29 mouse cellular contexts compared by ENCODE assay signal in genomic region chr15:50153863-50154262, GRCm38 (mm10).
A peak's percentile ranks its signal among the peaks of the same experiment; 100 is the strongest.
DNase-seq lines count a peak whose midpoint lies in the region; ATAC-seq and TF ChIP-seq lines count a peak whose summit lies in the region.
"Had no signal": no experiment of that assay in that cellular context is flagged by ENCODE, and none has a peak within 500 bp of the region (broad histone marks: within the 10 kb centered on the region; RNA-seq: fewer than 3 reads in every experiment).

No protein-coding gene starts in this region.

- 62% methylated on average over 3 of the region's 3 CpGs for WGBS in stomach, postnatal 0 days

- H3K9ac ChIP-seq in MEL (ENCODE audit: control insufficient read depth, low read depth, low read length, poor library complexity, severe bottlenecking) = no peak overlapping the region
- H3K9ac ChIP-seq in stomach, postnatal 0 days (ENCODE audit: low read length) = no peak overlapping the region
- H3K9ac ChIP-seq: embryonic facial prominence, embryonic 13.5 days; embryonic facial prominence, embryonic 15.5 days; forebrain, embryonic 12.5 days had no signal

- no peak for TF ChIP-seq EP300 in MEL (IDR thresholded peaks at IDR 0.05; ENCODE audit: low read depth in 1 of 2, low read length in 2 of 2)
- no peak for TF ChIP-seq EP300 in stomach, postnatal 0 days (optimal IDR thresholded peaks at IDR 0.05)

- H3K79me2 ChIP-seq in MEL (ENCODE audit: control insufficient read depth, insufficient read depth, low read length, poor library complexity) = no peaks in the 10 kb centered on the region

- no peak overlapping the region for H3K4me3 ChIP-seq in MEL (ENCODE audit: control insufficient read depth in 1 of 2, insufficient read depth in 1 of 2, low read depth in 2 of 2, low read length in 2 of 2)
- no peak overlapping the region for H3K4me3 ChIP-seq in stomach, postnatal 0 days (ENCODE audit: low read depth, low read length)
- H3K4me3 ChIP-seq: embryonic facial prominence, embryonic 13.5 days; embryonic facial prominence, embryonic 15.5 days; erythroblast, embryonic 14.5 days; forebrain, embryonic 10.5 days; forebrain, embryonic 12.5 days had no signal

- H3K4me1 ChIP-seq in MEL (ENCODE audit: control insufficient read depth in 1 of 2, insufficient read depth in 2 of 2, low read length in 2 of 2) = no peaks in the 10 kb centered on the region
- no peaks in the 10 kb centered on the region for H3K4me1 ChIP-seq in stomach, postnatal 0 days (replicated peaks; ENCODE audit: control insufficient read depth, insufficient read depth)
- H3K4me1 ChIP-seq: embryonic facial prominence, embryonic 13.5 days; embryonic facial prominence, embryonic 15.5 days; forebrain, embryonic 10.5 days; forebrain, embryonic 12.5 days had no signal

- no peak overlapping the region for H3K4me2 ChIP-seq in stomach, postnatal 0 days (replicated peaks; ENCODE audit: low read depth)
- H3K4me2 ChIP-seq: embryonic facial prominence, embryonic 13.5 days; embryonic facial prominence, embryonic 15.5 days; forebrain, embryonic 12.5 days had no signal

- TF ChIP-seq POLR2A in MEL (IDR thresholded peaks at IDR 0.05; ENCODE audit: control insufficient read depth in 1 of 2, insufficient read depth in 1 of 2, low read depth in 1 of 2, low read length in 2 of 2, poor library complexity in 1 of 2) = no peak

- no peaks in the 10 kb centered on the region for H3K9me3 ChIP-seq in MEL (replicated peaks; ENCODE audit: insufficient read depth, low read length)
- H3K9me3 ChIP-seq in stomach, postnatal 0 days (ENCODE audit: control insufficient read depth, low read length) = no peaks in the 10 kb centered on the region
- H3K9me3 ChIP-seq: embryonic facial prominence, embryonic 13.5 days; embryonic facial prominence, embryonic 15.5 days; forebrain, embryonic 10.5 days; forebrain, embryonic 12.5 days had no signal

- TF ChIP-seq RAD21 in MEL (IDR thresholded peaks at IDR 0.05; ENCODE audit: low read depth, low read length) = no peak

- no peaks in the 10 kb centered on the region for H3K27me3 ChIP-seq in MEL (ENCODE audit: control insufficient read depth in 1 of 2, insufficient read depth in 2 of 2, low read length in 2 of 2)
- no peaks in the 10 kb centered on the region for H3K27me3 ChIP-seq in stomach, postnatal 0 days (ENCODE audit: control insufficient read depth, insufficient read depth, low read length)
- H3K27me3 ChIP-seq: CH12.LX; embryonic facial prominence, embryonic 13.5 days; embryonic facial prominence, embryonic 15.5 days; forebrain, embryonic 12.5 days had no signal

- TF ChIP-seq CTCF in MEL (IDR thresholded peaks at IDR 0.05 in 2 of 3, conservative IDR thresholded peaks at IDR 0.05 in 1 of 3; ENCODE audit: control insufficient read depth in 1 of 3, insufficient read depth in 1 of 3, low read depth in 2 of 3, low read length in 3 of 3, poor library complexity in 1 of 3, severe bottlenecking in 1 of 3) = no peak
- no peak for TF ChIP-seq CTCF in stomach, postnatal 0 days (IDR thresholded peaks at IDR 0.05; ENCODE audit: low read depth)

- peak; percentile 86 for ATAC-seq in granulocyte monocyte progenitor cell, adult 5-6 weeks (replicated peaks; ENCODE audit: poor library complexity, severe bottlenecking)
- ATAC-seq in megakaryocyte progenitor cell, adult 5-6 weeks (replicated peaks; ENCODE audit: poor library complexity) = peak; percentile 88
- no peak for ATAC-seq in stomach, postnatal 0 days (ENCODE audit: low FRiP score, low TSS enrichment)
- ATAC-seq: activated CD4-positive, CD25-positive, alpha-beta regulatory T cell, adult 4 months; CD4-positive, CD25-positive, alpha-beta regulatory T cell, adult 4 months; forebrain, embryonic 14.5 days; forebrain, embryonic 16.5 days had no signal

- H3K36me3 ChIP-seq in MEL (ENCODE audit: control insufficient read depth in 1 of 2, insufficient read depth in 2 of 2, low read length in 2 of 2) = no peaks in the 10 kb centered on the region
- no peaks in the 10 kb centered on the region for H3K36me3 ChIP-seq in stomach, postnatal 0 days (ENCODE audit: control insufficient read depth, insufficient read depth, low read length)
- H3K36me3 ChIP-seq: embryonic facial prominence, embryonic 13.5 days; embryonic facial prominence, embryonic 15.5 days; forebrain, embryonic 10.5 days; forebrain, embryonic 12.5 days; G1E had no signal

- H3K27ac ChIP-seq in MEL (ENCODE audit: control insufficient read depth, low read depth, low read length) = no peak overlapping the region
- H3K27ac ChIP-seq in stomach, postnatal 0 days (replicated peaks) = no peak overlapping the region
- H3K27ac ChIP-seq: embryonic facial prominence, embryonic 13.5 days; embryonic facial prominence, embryonic 15.5 days; forebrain, embryonic 10.5 days; forebrain, embryonic 12.5 days had no signal

- peak; percentile 25 for DNase-seq in 3T3-L1 (ENCODE audit: low read depth, low spot score)
- peak; percentile 4 for DNase-seq in MEL (ENCODE audit: low read depth, low spot score)
- DNase-seq in stomach, postnatal 0 days (ENCODE audit: low spot score) = no peak
- DNase-seq in T-cell, adult 2 months (ENCODE audit: low spot score) = no peak
- no peak for DNase-seq in kidney, postnatal 4 days
- no peak for DNase-seq in kidney, postnatal 36 days
- DNase-seq: adrenal gland, adult 8-10 months; adrenal gland, postnatal 14 days; adrenal gland, postnatal 36 days; B cell, adult 2 months; cerebellum, adult 11-12 months; cerebellum, adult 2 months; cerebellum, adult 9-10 months; cerebellum, postnatal 10 days; cerebellum, postnatal 25 days; embryo, embryonic 11 days had no signal

TF ChIP-seq in MEL, 35 proteins besides CTCF, POLR2A, EP300 and RAD21:
- TF ChIP-seq MAZ (IDR thresholded peaks at IDR 0.05; ENCODE audit: low read depth, low read length) (no peak), RCOR1 (IDR thresholded peaks at IDR 0.05; ENCODE audit: low read depth, low read length) (no peak), SIN3A (IDR thresholded peaks at IDR 0.05; ENCODE audit: low read length) (no peak), ZKSCAN1 (IDR thresholded peaks at IDR 0.05; ENCODE audit: low read depth, low read length) (no peak), SMC3 (IDR thresholded peaks at IDR 0.05; ENCODE audit: low read depth, low read length) (no peak), UBTF (IDR thresholded peaks at IDR 0.05; ENCODE audit: borderline replicate concordance, insufficient read depth, low read depth, low read length) (no peak), NRF1 (IDR thresholded peaks at IDR 0.05; ENCODE audit: insufficient read depth, low read depth, low read length, poor library complexity, severe bottlenecking) (no peak), USF1 (IDR thresholded peaks at IDR 0.05; ENCODE audit: low read depth, low read length) (no peak), HCFC1 (IDR thresholded peaks at IDR 0.05; ENCODE audit: low read depth, low read length) (no peak), ZMIZ1 (IDR thresholded peaks at IDR 0.05; ENCODE audit: low read depth, low read length) (no peak), KAT2A (conservative IDR thresholded peaks at IDR 0.05; ENCODE audit: low read depth, low read length) (no peak), TBP (IDR thresholded peaks at IDR 0.05; ENCODE audit: low read depth, low read length) (no peak), ZC3H11A (IDR thresholded peaks at IDR 0.05; ENCODE audit: low read depth, low read length) (no peak)

Comparison
In these comparisons a context has a peak if more than half of its experiments do, and no peak if none do; other contexts are left out.
1. DNase-seq: peak in 3T3-L1 (single experiment) and MEL (single experiment); none in stomach, postnatal 0 days (single experiment), T-cell, adult 2 months (single experiment), kidney, postnatal 4 days (0 of 2) and kidney, postnatal 36 days (0 of 2).